Comparison of ENCODE assay signal across 11 mouse cellular contexts in genomic region chr16:57927816-57928215, GRCm38 (mm10).
DNase-seq lines count a peak whose midpoint lies in the region; ATAC-seq lines count a peak whose summit lies in the region.
"Had no signal": no experiment of that assay in that cellular context is flagged by ENCODE, and none has a peak within 500 bp of the region (broad histone marks: within the 10 kb centered on the region; RNA-seq: fewer than 3 reads in every experiment).

No protein-coding gene starts in this region.

- peak; percentile 5 to 12 for DNase-seq in adrenal gland, postnatal 36 days
- DNase-seq in adrenal gland, postnatal 4 days (ENCODE audit: low spot score in 2 of 2), result no peak
- peak; percentile 8 for DNase-seq in kidney, postnatal 14 days
- DNase-seq in kidney, adult 11 months, result no peak
- peak; percentile 99 for DNase-seq in adipocyte (ENCODE audit: low spot score)
- DNase-seq in gastrocnemius, postnatal 25 days, result peak; percentile 80
- DNase-seq in spleen, postnatal 36 days (ENCODE audit: low spot score in 2 of 2), result no peak
- DNase-seq: B cell, adult 2 months had no signal

- no peak overlapping the region for H3K4me3 ChIP-seq in neural tube, embryonic 15.5 days (replicated peaks)
- H3K4me3 ChIP-seq: liver, embryonic 15.5 days had no signal

- H3K4me1 ChIP-seq in neural tube, embryonic 15.5 days, result no peaks in the 10 kb centered on the region
- H3K4me1 ChIP-seq: liver, embryonic 15.5 days had no signal

- no peak overlapping the region for H3K9ac ChIP-seq in neural tube, embryonic 15.5 days (replicated peaks)
- H3K9ac ChIP-seq: liver, embryonic 15.5 days had no signal

- no peaks in the 10 kb centered on the region for H3K36me3 ChIP-seq in neural tube, embryonic 15.5 days
- H3K36me3 ChIP-seq: liver, embryonic 15.5 days had no signal

- no peak overlapping the region for H3K27ac ChIP-seq in neural tube, embryonic 15.5 days (replicated peaks)
- H3K27ac ChIP-seq: liver, embryonic 15.5 days had no signal

- WGBS in neural tube, embryonic 15.5 days, result 69% methylated on average over 4 of the region's 4 CpGs

- no peak for ATAC-seq in neural tube, embryonic 15.5 days (ENCODE audit: low FRiP score)
- ATAC-seq: inflammation-experienced regulatory T-cells, adult 6 months had no signal

- H3K27me3 ChIP-seq in neural tube, embryonic 15.5 days (replicated peaks), result no peaks in the 10 kb centered on the region
- H3K27me3 ChIP-seq: liver, embryonic 15.5 days had no signal

- no peak overlapping the region for H3K4me2 ChIP-seq in neural tube, embryonic 15.5 days
- H3K4me2 ChIP-seq: liver, embryonic 15.5 days had no signal

- no peaks in the 10 kb centered on the region for H3K9me3 ChIP-seq in neural tube, embryonic 15.5 days (replicated peaks)
- H3K9me3 ChIP-seq: liver, embryonic 15.5 days had no signal

Comparison
In these comparisons a context has a peak if more than half of its experiments do, and no peak if none do; other contexts are left out.
1. DNase-seq: peak in adrenal gland, postnatal 36 days (2 of 2), kidney, postnatal 14 days (single experiment), adipocyte (single experiment) and gastrocnemius, postnatal 25 days (single experiment); none in adrenal gland, postnatal 4 days (0 of 2), kidney, adult 11 months (single experiment) and spleen, postnatal 36 days (0 of 2).